Mouse (Mus musculus): ENCODE measurements around the gene 4930455H04Rik. TPM values are rescaled to one million over a fixed set of nuclear protein-coding genes. Genes with fewer than 3 reads are reported as not detected.

4930455H04Rik gene
- total RNA-seq, 2 experiments from 2014 or later = 0.32 TPM; not detected in 1

Other genes with a start within 250 kb of the 4930455H04Rik start
- gene Agl, start 160.1 kb upstream of the 4930455H04Rik start, total RNA-seq (2021) = 100 to 1,000 TPM; 134 to 148 TPM
- 10 to 100 TPM in 1 of 2 experiments, 1 to 10 TPM in 1; 8.0 to 11.9 TPM for gene Frrs1, start 108.8 kb upstream of the 4930455H04Rik start, total RNA-seq (2021)
- 10 to 100 TPM; 61.6 to 66.2 TPM for gene Palmd, start 720 bp downstream of the 4930455H04Rik start, total RNA-seq (2021)